Mouse (Mus musculus) embryonic facial prominence, embryonic 11.5 days (tissue): ENCODE data around the gene Fosl2. TPM values are rescaled to one million over a fixed set of nuclear protein-coding genes. Genes with fewer than 3 reads are reported as not detected.
A peak's percentile ranks its signal among the peaks of the same experiment; 100 is the strongest.

Source experiments
- ATAC-seq: fragments of 200-750 bp; cut with Nextera tagmentation; replicated peaks from 2 replicates; pipeline ENCODE4 v1.8.0; 2017; ENCODE audit warnings: low read depth; ENCODE audit not compliant: insufficient number of reproducible peaks, low FRiP score, low TSS enrichment
- DNase-seq: peaks from one replicate; pipeline ENCODE4 v3.0.0-alpha.2; 2015; ENCODE audit warnings: low spot score
- H3K27ac ChIP-seq: fragments of 300-500 bp; sonication (generic); replicated peaks from 2 replicates; pipeline ENCODE4 v1.5.1; 2014; ENCODE audit warnings: mild to moderate bottlenecking, low read depth, low read length, control low read depth
- H3K27me3 ChIP-seq: fragments of 300-500 bp; sonication (generic); 2 replicates; pipeline ENCODE4 v1.6.1; 2014; ENCODE audit warnings: mild to moderate bottlenecking, low read length, moderate library complexity, mixed read lengths; ENCODE audit not compliant: control insufficient read depth, insufficient read depth
- H3K36me3 ChIP-seq: fragments of 300-500 bp; sonication (generic); replicated peaks from 2 replicates; pipeline ENCODE4 v1.6.1; 2014; ENCODE audit warnings: low read depth, mild to moderate bottlenecking, low read length, moderate library complexity, mixed read lengths; ENCODE audit not compliant: control insufficient read depth, insufficient read depth
- H3K4me1 ChIP-seq: fragments of 300-500 bp; sonication (generic); 2 replicates; pipeline ENCODE4 v1.6.1; 2014; ENCODE audit warnings: low read length, mixed read lengths; ENCODE audit not compliant: control insufficient read depth, insufficient read depth
- H3K4me2 ChIP-seq: fragments of 300-500 bp; sonication (generic); 2 replicates; pipeline ENCODE4 v1.6.1; 2014; ENCODE audit warnings: low read depth, mild to moderate bottlenecking, control low read depth, low read length, moderate library complexity
- H3K4me3 ChIP-seq: fragments of 300-500 bp; sonication (generic); 2 replicates; pipeline ENCODE4 v1.5.1; 2014; ENCODE audit warnings: low read depth, low read length, control low read depth
- H3K9ac ChIP-seq: fragments of 300-500 bp; sonication (generic); replicated peaks from 2 replicates; pipeline ENCODE4 v1.6.1; 2014; ENCODE audit warnings: mild to moderate bottlenecking, control low read depth, low read length
- H3K9me3 ChIP-seq: fragments of 300-500 bp; sonication (generic); replicated peaks from 2 replicates; pipeline ENCODE4 v1.6.1; 2016; ENCODE audit warnings: mild to moderate bottlenecking, low read length, inconsistent platforms, mixed read lengths; ENCODE audit not compliant: control insufficient read depth
- WGBS: fragments of 180-500 bp; shearing (Covaris S2); extraction: QIAGEN DNeasy Blood & Tissue Kit; methylation state at CpG from one replicate; pipeline ENCODE4 v1.1.7; 2014; 5-methylcytosine and 5-hydroxymethylcytosine counted together
- polyA plus RNA-seq: library from polyadenylated mRNA; unstranded; fragments of >200 nt; fragmentation: Nextera tagmentation; extraction: Ambion mirVana; gene quantifications from 2 replicates; pipeline ENCODE4 v1.2.1, GENCODE M21; 2014

The Fosl2 gene
- polyA plus RNA-seq, 1 experiment from 2014 or later: 1.1 TPM

DNA sequence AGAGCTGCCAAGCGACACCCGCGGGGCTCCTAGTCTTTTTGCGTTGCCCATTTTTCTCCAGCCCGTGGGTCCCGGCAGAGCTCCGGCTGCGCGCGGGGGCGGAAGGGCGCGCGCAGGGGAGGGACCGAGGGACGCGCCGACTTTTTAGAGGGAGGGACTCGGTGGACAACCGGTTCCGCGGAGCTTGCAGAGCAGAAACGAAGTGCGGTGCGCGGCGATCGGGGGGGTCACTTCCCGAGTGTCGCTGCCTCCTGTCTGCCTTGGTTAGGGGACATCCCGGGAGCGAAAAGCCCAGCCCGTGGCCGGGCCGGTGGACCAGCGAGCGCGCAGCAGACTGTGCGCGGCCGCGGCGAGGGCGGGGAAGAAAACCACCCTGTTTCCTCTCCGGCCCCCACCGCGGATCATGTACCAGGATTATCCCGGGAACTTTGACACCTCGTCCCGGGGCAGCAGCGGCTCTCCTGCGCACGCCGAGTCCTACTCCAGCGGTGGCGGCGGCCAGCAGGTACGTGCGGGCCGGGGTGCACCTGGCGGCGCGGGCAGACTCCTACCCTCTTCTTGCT lies 781 bp downstream of the Fosl2 start:
- Histone ChIP-seq H3K9ac (peak overlapping the region; percentile 40), H3K4me1 (no peaks in the 10 kb centered on the region; the same call in 1 of the 2 replicates), H3K27me3 (peaks cover 10% of the 10 kb centered on the region), H3K4me2 (peak overlapping the region; percentile 96), H3K9me3 (no peaks in the 10 kb centered on the region), H3K4me3 (peak overlapping the region; percentile 48), H3K27ac (0 out of 2 replicates have a peak overlapping the region, but pooled peaks have one; percentile 52), H3K36me3 (no peaks in the 10 kb centered on the region)
- under 1% methylated on average over 62 of the region's 63 CpGs for WGBS
- DNase-seq (peak; percentile 48), ATAC-seq (no peak)

DNA sequence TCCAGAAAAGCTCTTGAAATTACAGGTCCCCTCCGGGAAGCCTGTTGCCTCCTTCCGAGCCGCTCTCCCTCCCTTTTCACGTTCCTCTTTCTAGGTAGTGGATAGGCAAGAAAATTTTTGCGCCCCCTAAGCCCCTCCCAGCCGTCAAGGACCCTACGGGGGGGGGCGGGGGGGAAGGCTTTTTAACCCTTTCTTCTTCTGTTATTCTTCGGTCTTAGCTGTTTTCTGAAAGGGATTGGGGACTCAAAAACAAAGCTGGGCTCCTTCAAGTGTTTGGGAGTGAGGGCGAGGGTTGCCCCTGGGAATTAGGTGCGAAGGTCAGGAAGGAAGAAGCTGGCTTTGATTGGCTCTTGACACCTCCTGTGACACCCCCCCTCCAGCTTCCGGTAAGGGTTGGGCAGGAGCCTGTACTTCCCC lies 1.5 kb downstream of the Fosl2 start:
- no peak for ATAC-seq

GRCm38 (mm10) chr5:32138446-32139195 lies 3.0 kb downstream of the Fosl2 start:
- Histone ChIP-seq H3K4me1 (no peaks in the 10 kb centered on the region; the same call in 1 of the 2 replicates), H3K4me3 (no peak overlapping the region), H3K9ac (no peak overlapping the region; the same call in 1 of the 2 replicates), H3K4me2 (peak overlapping the region; percentile 19; the same call in 1 of the 2 replicates), H3K36me3 (no peaks in the 10 kb centered on the region), H3K9me3 (no peaks in the 10 kb centered on the region), H3K27ac (no peak overlapping the region), H3K27me3 (peaks cover 7% of the 10 kb centered on the region)
- no peak for DNase-seq
- ATAC-seq: no peak
- 58% methylated on average over 10 of the region's 10 CpGs for WGBS

More for the DNA sequence above, 1.5 kb downstream of the Fosl2 start:
- H3K4me2 ChIP-seq: peak overlapping the region; percentile 96
- H3K4me1 ChIP-seq: no peaks in the 10 kb centered on the region; the same call in 1 of the 2 replicates
- H3K9ac ChIP-seq: no peak overlapping the region; the same call in 1 of the 2 replicates
- H3K27me3 ChIP-seq: peaks cover 7% of the 10 kb centered on the region
- H3K4me3 ChIP-seq: peak overlapping the region; percentile 48
- no peak overlapping the region for H3K27ac ChIP-seq
- H3K9me3 ChIP-seq: no peaks in the 10 kb centered on the region
- peak; percentile 53 for DNase-seq
- no peaks in the 10 kb centered on the region for H3K36me3 ChIP-seq
- WGBS: 2% methylated on average over 12 of the region's 12 CpGs

DNA sequence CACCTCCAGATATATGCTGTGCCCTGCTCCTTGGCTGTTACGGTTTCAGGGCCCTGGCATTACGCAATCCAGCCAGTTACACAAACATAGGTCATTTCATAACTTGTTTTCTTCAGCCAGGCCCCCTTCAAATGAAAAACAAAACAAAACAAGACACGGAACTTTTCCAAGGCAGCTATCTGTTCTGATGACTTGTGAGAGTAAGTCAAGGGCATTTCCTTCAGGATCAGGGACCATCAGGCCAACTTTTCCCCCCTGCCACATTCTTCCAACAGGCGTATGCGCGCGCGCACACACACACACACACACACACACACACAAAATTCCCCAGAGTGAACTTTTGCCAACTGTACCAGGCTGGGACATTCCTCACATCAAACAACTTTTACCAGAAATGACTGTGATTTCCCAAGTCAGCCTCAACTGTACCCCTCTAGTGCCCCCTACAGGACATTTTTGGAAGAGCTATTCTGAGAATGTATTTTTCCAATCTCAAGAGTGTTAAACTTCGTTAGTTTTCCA lies 4.0 kb downstream of the Fosl2 start:
- Histone ChIP-seq H3K27me3 (peaks cover 5% of the 10 kb centered on the region), H3K4me3 (no peak overlapping the region), H3K4me2 (no peak overlapping the region), H3K36me3 (no peaks in the 10 kb centered on the region), H3K9me3 (no peaks in the 10 kb centered on the region), H3K27ac (no peak overlapping the region), H3K9ac (no peak overlapping the region), H3K4me1 (no peaks in the 10 kb centered on the region)
- 45% methylated on average over 9 of the region's 9 CpGs for WGBS
- no peak for ATAC-seq
- DNase-seq: peak; percentile 89

GRCm38 (mm10) chr5:32141899-32142298 lies 6.3 kb downstream of the Fosl2 start:
- no peak for DNase-seq
- Histone ChIP-seq H3K27me3 (peaks cover 5% of the 10 kb centered on the region), H3K9ac (no peak overlapping the region), H3K36me3 (no peaks in the 10 kb centered on the region), H3K9me3 (no peaks in the 10 kb centered on the region), H3K4me3 (no peak overlapping the region), H3K4me2 (no peak overlapping the region), H3K27ac (no peak overlapping the region), H3K4me1 (no peaks in the 10 kb centered on the region)
- no peak for ATAC-seq
- WGBS: 81% methylated on average over 2 of the region's 2 CpGs

- no peak overlapping the region for H3K4me2 ChIP-seq
- no peaks in the 10 kb centered on the region for H3K4me1 ChIP-seq
Measured at GRCm38 (mm10) chr5:32143433-32143970, 7.9 kb downstream of the Fosl2 start.

GRCm38 (mm10) chr5:32146281-32146680 lies 10.7 kb downstream of the Fosl2 start:
- Histone ChIP-seq H3K4me2 (no peak overlapping the region), H3K4me1 (no peaks in the 10 kb centered on the region), H3K36me3 (no peaks in the 10 kb centered on the region), H3K27ac (no peak overlapping the region), H3K27me3 (no peaks in the 10 kb centered on the region), H3K9me3 (no peaks in the 10 kb centered on the region), H3K9ac (no peak overlapping the region), H3K4me3 (no peak overlapping the region)
- DNase-seq (no peak), ATAC-seq (no peak)
- 90% methylated on average over 6 of the region's 6 CpGs for whole genome bisulfite sequencing

More at GRCm38 (mm10) chr5:32143433-32143970, 7.9 kb downstream of the Fosl2 start:
- WGBS: 59% methylated on average over 13 of the region's 13 CpGs
- Histone ChIP-seq H3K27me3 (no peaks in the 10 kb centered on the region), H3K27ac (no peak overlapping the region), H3K9ac (no peak overlapping the region; the same call in 1 of the 2 replicates), H3K9me3 (no peaks in the 10 kb centered on the region), H3K4me3 (no peak overlapping the region), H3K36me3 (no peaks in the 10 kb centered on the region)
- ATAC-seq: no peak
- DNase-seq: no peak
